Mouse (Mus musculus): ENCODE data around the gene Wdr90. TPM values are rescaled to one million over a fixed set of nuclear protein-coding genes. Genes with fewer than 3 reads are reported as not detected.

Wdr90 gene
- polyA plus RNA-seq, 1 experiment from 2014 or later: 22.4 TPM

DNA sequence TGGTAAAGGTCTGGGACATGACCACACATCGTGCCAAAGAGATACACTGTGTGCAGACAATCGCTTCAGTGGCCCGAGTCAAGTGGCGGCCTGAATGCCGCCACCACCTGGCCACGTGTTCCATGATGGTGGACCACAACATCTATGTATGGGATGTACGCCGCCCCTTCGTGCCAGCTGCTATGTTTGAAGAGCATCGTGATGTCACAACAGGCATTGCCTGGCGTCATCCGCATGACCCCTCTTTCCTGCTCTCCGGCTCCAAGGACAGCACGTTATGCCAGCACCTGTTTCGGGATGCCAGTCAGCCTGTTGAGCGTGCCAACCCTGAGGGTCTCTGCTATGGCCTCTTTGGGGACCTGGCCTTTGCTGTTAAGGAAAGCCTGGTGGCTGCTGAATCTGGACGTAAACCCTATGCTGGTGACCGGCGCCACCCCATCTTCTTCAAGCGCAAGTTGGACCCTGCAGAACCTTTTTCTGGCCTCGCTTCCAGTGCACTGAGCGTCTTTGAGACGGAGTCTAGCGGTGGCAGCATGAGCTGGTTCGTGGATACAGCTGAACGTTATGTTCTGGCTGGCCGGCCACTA lies 35.2 kb downstream of the Wdr90 start:
- whole genome bisulfite sequencing: 95% methylated on average over 27 of the region's 27 CpGs
- peaks cover 72% of the 10 kb centered on the region for H3K4me1 ChIP-seq (replicated peaks)
- no peak for ATAC-seq

GRCm38 (mm10) chr17:25825311-25825710 lies 36.0 kb downstream of the Wdr90 start:
- peaks cover 39% of the 10 kb centered on the region for H3K36me3 ChIP-seq
- H3K9ac ChIP-seq (replicated peaks): peak overlapping the region; percentile 49
- no peak overlapping the region for H3K4me3 ChIP-seq (replicated peaks)
- H3K4me1 ChIP-seq (replicated peaks): peaks cover 64% of the 10 kb centered on the region
- no peak overlapping the region for H3K27ac ChIP-seq
- peaks cover 4% of the 10 kb centered on the region for H3K27me3 ChIP-seq
- WGBS: 93% methylated on average over 6 of the region's 6 CpGs
- H3K4me2 ChIP-seq (replicated peaks): peak overlapping the region; percentile 99
- no peak for ATAC-seq
- H3K9me3 ChIP-seq: no peaks in the 10 kb centered on the region

More for the DNA sequence above, 35.2 kb downstream of the Wdr90 start:
- Histone ChIP-seq H3K27ac (no peak overlapping the region), H3K27me3 (no peaks in the 10 kb centered on the region), H3K9me3 (no peaks in the 10 kb centered on the region), H3K4me2 (replicated peaks) (0 out of 2 replicates have a peak overlapping the region, but pooled peaks have one; percentile 3), H3K9ac (replicated peaks) (no peak overlapping the region), H3K36me3 (peaks cover 45% of the 10 kb centered on the region), H3K4me3 (replicated peaks) (no peak overlapping the region)

DNA sequence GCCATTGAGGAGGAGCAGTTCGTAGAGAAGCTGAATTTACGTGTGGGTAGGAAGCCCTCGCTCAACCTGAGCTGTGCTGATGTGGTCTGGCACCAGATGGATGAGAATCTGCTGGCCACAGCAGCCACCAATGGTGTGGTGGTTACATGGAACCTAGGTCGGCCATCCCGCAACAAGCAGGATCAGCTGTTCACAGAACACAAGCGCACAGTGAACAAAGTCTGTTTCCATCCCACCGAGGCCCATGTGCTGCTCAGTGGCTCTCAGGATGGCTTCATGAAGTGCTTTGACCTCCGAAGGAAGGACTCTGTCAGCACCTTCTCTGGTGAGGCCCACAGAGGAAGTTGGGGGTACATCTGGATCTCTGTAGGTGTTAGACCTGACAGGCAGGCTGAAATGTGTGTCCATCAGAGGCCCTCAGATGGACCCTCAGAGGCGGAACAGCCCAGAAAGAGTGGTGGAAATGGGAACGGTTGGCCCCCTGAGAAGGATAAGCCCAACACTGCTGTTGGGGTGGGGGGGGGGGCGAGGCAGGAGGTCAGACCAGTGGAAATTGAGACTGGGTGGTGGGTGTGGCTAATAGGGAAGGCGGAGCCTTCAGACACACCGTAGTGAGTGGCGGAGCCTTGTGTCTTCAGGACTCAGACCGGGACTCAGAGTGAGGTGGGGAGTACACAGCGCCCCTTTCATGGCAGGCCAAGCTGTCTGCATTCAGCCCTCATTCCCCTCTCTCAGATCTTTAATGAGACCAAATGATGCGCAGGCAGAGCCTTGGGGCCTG lies 36.7 kb downstream of the Wdr90 start:
- H3K36me3 ChIP-seq: peaks cover 39% of the 10 kb centered on the region
- H3K4me1 ChIP-seq (replicated peaks): peaks cover 56% of the 10 kb centered on the region
- 76% methylated on average over 17 of the region's 17 CpGs for WGBS
- H3K4me2 ChIP-seq (replicated peaks): peak overlapping the region; percentile 99
- H3K9ac ChIP-seq (replicated peaks): peak overlapping the region; percentile 83
- H3K4me3 ChIP-seq (replicated peaks): peak overlapping the region; percentile 66
- no peaks in the 10 kb centered on the region for H3K9me3 ChIP-seq
- no peak for ATAC-seq
- H3K27me3 ChIP-seq: peaks cover 12% of the 10 kb centered on the region
- no peak overlapping the region for H3K27ac ChIP-seq

DNA sequence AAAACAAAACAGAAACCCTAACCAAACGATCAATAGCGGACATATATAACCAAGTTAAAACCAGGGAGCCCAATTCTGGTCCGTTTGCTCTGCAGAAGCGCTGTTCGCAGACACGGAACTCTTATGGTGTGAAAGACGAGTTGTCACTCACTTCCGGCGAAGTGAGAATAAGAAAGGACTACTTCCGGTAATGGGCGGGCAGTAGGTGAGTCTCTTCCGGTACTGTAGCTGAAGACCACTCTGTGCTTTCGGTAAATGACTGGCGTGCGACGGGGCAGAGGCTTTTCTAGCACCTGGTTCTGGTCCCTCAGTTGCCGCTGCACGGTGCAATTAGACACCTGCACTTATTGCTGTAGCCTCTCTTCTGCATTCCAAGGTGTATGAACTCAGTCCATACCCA lies 37.8 kb downstream of the Wdr90 start, which contains the start of gene Wdr24:
Wdr24 (plus strand) TSS at position 176 of the 400 bp plus-strand sequence.
- Histone ChIP-seq H3K36me3 (peaks cover 48% of the 10 kb centered on the region), H3K4me1 (replicated peaks) (peaks cover 52% of the 10 kb centered on the region), H3K9ac (replicated peaks) (peak within 1 kb of the TSS; percentile 83), H3K4me3 (replicated peaks) (peak within 1 kb of the TSS; percentile 66), H3K27ac (peak within 1 kb of the TSS; percentile 72), H3K4me2 (replicated peaks) (peak within 1 kb of the TSS; percentile 99), H3K9me3 (no peaks in the 10 kb centered on the region), H3K27me3 (peaks cover 23% of the 10 kb centered on the region)
- peak; percentile 68 for ATAC-seq
- under 1% methylated on average over 18 of the region's 18 CpGs for WGBS

- 8% methylated on average over 44 of the region's 46 CpGs for WGBS
- Histone ChIP-seq H3K9ac (replicated peaks) (0 out of 2 replicates have a peak overlapping the region, but pooled peaks have one; percentile 23), H3K4me1 (replicated peaks) (peaks cover 14% of the 10 kb centered on the region), H3K27ac (no peak overlapping the region), H3K27me3 (peaks cover 41% of the 10 kb centered on the region), H3K36me3 (peaks cover 44% of the 10 kb centered on the region), H3K4me3 (replicated peaks) (0 out of 2 replicates have a peak overlapping the region, but pooled peaks have one; percentile 5), H3K4me2 (replicated peaks) (0 out of 2 replicates have a peak overlapping the region, but pooled peaks have one; percentile 11), H3K9me3 (no peaks in the 10 kb centered on the region)
- ATAC-seq: no peak
These were observed 42.2 kb downstream of the Wdr90 start for GRCm38 (mm10) chr17:25818851-25819780.

DNA sequence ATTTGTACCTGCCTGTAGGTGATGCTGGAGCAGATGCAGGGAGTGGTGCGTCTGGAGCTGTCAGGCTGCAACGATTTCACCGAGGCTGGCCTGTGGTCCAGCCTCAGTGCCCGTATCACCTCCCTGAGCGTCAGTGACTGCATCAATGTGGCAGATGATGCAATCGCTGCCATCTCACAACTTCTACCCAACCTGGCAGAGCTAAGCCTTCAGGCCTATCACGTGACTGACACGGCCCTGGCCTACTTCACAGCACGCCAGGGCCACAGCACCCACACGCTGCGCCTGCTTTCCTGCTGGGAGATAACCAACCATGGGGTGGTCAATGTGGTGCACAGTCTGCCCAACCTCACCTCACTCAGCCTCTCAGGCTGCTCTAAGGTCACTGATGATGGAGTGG lies 43.6 kb downstream of the Wdr90 start:
- Histone ChIP-seq H3K9me3 (no peaks in the 10 kb centered on the region), H3K4me1 (replicated peaks) (peaks cover 18% of the 10 kb centered on the region)
- WGBS: 90% methylated on average over 11 of the region's 11 CpGs

GRCm38 (mm10) chr17:25813471-25813870 lies 47.8 kb downstream of the Wdr90 start:
- Histone ChIP-seq H3K27ac (no peak overlapping the region), H3K4me3 (replicated peaks) (peak overlapping the region; percentile 17), H3K4me2 (replicated peaks) (peak overlapping the region; percentile 39), H3K27me3 (peaks cover 24% of the 10 kb centered on the region), H3K4me1 (replicated peaks) (peaks cover 46% of the 10 kb centered on the region), H3K9ac (replicated peaks) (peak overlapping the region; percentile 65), H3K9me3 (no peaks in the 10 kb centered on the region), H3K36me3 (peaks cover 25% of the 10 kb centered on the region)
- ATAC-seq: no peak
- WGBS: 3% methylated on average over 20 of the region's 20 CpGs

More for the DNA sequence above, 43.6 kb downstream of the Wdr90 start:
- Histone ChIP-seq H3K4me2 (replicated peaks) (no peak overlapping the region), H3K27me3 (peaks cover 41% of the 10 kb centered on the region), H3K27ac (no peak overlapping the region), H3K36me3 (peaks cover 44% of the 10 kb centered on the region), H3K4me3 (replicated peaks) (no peak overlapping the region), H3K9ac (replicated peaks) (no peak overlapping the region)
- ATAC-seq: no peak

DNA sequence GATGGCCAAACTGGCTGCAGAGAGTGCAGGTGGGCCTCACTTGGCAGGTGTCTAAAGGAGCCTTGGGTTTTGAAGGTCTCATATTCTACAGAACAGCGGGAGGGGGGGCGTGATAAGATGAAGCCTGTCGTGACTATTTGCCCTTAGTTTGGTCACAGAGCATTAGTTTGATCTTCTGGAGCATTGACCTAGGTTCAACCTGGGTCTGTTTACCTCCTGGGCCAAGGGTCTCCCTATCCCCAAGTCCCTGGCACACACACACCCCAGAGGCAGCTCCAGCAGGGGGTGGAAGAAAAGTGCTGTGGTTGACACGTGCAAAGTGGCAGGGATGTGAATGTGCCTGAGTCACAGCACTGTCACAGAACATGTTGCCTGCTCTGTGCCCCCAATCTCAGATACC lies 50.4 kb downstream of the Wdr90 start:
- no peak for ATAC-seq
- peaks cover 6% of the 10 kb centered on the region; the same call in 1 of the 2 replicates for H3K27me3 ChIP-seq
- no peak overlapping the region for H3K27ac ChIP-seq
- peak overlapping the region; percentile 88 for H3K4me2 ChIP-seq (replicated peaks)
- no peaks in the 10 kb centered on the region for H3K9me3 ChIP-seq
- whole genome bisulfite sequencing: 69% methylated on average over 4 of the region's 4 CpGs
- no peaks in the 10 kb centered on the region for H3K36me3 ChIP-seq
- peak overlapping the region; percentile 88 for H3K4me3 ChIP-seq (replicated peaks)
- peak overlapping the region; percentile 96; the same call in 1 of the 2 replicates for H3K9ac ChIP-seq (replicated peaks)
- peaks cover 52% of the 10 kb centered on the region for H3K4me1 ChIP-seq (replicated peaks)

GRCm38 (mm10) chr17:25809606-25810340 lies 51.5 kb downstream of the Wdr90 start:
- Histone ChIP-seq H3K9ac (replicated peaks) (peak overlapping the region; percentile 96), H3K36me3 (no peaks in the 10 kb centered on the region), H3K27ac (peak overlapping the region; percentile 99), H3K9me3 (no peaks in the 10 kb centered on the region), H3K27me3 (peaks cover 6% of the 10 kb centered on the region; the same call in 1 of the 2 replicates), H3K4me1 (replicated peaks) (peaks cover 52% of the 10 kb centered on the region), H3K4me3 (replicated peaks) (peak overlapping the region; percentile 88), H3K4me2 (replicated peaks) (peak overlapping the region; percentile 88)
- ATAC-seq: peak; percentile 74
- 5% methylated on average over 25 of the region's 25 CpGs for whole genome bisulfite sequencing

DNA sequence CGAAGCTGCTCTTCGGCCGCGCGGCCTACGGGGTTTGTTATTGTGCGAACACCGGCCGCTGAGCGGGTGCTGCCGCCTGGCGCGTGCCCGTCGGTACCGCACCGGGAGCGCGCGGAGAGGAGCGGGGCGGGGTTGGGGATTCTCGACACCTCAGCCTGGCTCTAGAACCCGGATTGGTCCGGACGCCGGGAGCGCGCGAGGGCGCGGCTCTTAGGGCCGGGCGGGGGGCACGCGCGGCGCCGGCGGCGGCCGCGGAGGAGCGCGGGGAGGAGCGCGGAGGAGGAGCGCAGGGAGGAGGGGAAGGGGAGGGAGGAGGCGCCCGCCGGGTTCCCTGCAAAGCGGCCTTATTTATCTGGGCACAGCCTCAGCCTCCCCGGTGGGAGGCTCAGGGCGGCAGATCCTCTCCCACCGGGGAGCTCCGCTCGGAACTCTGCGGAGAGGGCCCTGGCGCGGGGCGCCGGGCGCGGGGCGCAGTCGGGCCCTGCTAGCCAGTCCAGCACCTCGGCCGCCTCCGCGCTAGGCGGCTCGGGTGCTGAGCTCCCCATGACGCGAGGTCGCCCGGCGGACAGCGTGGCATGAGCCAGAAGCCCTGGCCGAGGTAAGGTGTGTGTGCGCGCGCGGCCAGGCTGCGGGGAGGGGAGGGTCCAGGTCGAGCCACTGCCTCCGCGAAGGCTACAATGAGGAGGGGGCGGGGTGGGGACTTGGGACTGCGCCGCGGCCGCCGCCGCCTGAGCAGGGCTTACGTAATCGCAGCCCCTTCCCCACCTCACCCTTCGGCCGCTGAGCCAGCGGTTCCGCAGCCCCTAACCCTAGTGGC lies 52.3 kb downstream of the Wdr90 start, which contains the start of gene Fbxl16:
Fbxl16 (plus strand) TSS at position 297 of the 817 bp plus-strand sequence.
- peak within 1 kb of the TSS; percentile 99 for H3K27ac ChIP-seq
- under 1% methylated on average over 76 of the region's 100 CpGs for WGBS
- peak; percentile 77 for ATAC-seq
- H3K4me3 ChIP-seq (replicated peaks): peak within 1 kb of the TSS; percentile 88
- no peaks in the 10 kb centered on the region for H3K36me3 ChIP-seq
- peaks cover 6% of the 10 kb centered on the region; the same call in 1 of the 2 replicates for H3K27me3 ChIP-seq
- H3K9ac ChIP-seq (replicated peaks): peak within 1 kb of the TSS; percentile 96
- peaks cover 51% of the 10 kb centered on the region for H3K4me1 ChIP-seq (replicated peaks)
- H3K4me2 ChIP-seq (replicated peaks): peak within 1 kb of the TSS; percentile 88
- H3K9me3 ChIP-seq: no peaks in the 10 kb centered on the region

Measured in midbrain, embryonic 13.5 days (tissue).